Mouse (Mus musculus) common myeloid progenitor, adult 5-6 weeks (primary cell): ENCODE results near the gene Stxbp2. TPM values are rescaled to one million over a fixed set of nuclear protein-coding genes. Genes with fewer than 3 reads are reported as not detected.
"Not testable (repeated sequence)": the region's sequence is repeated elsewhere in the genome, so short reads cannot be mapped to it uniquely, and the experiment has no call there.

Experiments used
- ATAC-seq: replicated peaks from 2 replicates; pipeline ENCODE4 v1.8.0; 2016; ENCODE audit warnings: low read depth, mild to moderate bottlenecking, moderate TSS enrichment, inconsistent platforms; ENCODE audit not compliant: poor library complexity, severe bottlenecking
- total RNA-seq: library from RNA; stranded (forward); fragments of 200-1000, 187-1606 nt; gene quantifications from 2 replicates; pipeline ENCODE4 v1.2.3, GENCODE M21; 2017

Stxbp2 gene
- total RNA-seq = 92.9 and 112 TPM in 2 replicates

DNA sequence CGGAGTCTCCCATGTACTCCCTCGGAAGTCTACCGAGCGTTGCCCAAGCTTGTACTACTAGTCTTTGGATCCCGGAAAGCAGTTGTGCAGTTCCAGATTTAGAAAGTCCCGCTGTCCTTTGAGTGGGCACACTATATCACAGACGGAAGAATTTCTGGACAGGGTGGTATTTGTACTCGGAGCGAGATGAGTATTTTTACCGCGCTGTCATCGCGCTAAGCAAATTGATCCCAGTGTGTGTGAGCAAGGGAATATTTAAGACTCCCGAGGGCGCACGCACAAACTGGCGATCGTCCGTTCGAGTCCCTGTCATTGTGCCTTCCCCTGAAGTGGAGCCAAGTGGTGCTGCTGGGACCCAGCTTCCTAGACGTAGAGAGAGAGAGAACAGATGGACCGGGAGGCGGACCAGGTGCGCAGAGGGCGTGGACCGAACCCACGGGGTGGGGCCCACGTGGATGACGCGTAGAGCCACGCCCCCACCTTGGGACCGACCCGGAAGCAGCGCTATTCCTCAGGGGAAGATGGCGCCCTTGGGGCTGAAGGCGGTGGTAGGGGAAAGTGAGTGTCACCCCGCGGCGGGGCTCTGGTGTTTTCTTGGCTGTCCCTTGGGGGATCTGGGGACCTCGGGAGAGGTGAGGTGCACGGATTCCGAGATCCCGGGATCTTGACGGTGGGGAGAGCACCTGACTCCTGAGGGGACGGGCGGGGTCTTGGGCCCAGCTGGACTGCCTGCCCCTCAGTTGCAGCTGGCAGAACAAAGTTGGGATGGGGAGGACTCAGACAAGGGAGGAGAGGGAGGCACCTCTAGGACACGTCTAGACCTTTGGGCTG is at the start of gene Stxbp2:
Gene Stxbp2 (plus strand): TSS at position 309 of the 831 bp plus-strand sequence.
- peak; percentile 92 for ATAC-seq

DNA sequence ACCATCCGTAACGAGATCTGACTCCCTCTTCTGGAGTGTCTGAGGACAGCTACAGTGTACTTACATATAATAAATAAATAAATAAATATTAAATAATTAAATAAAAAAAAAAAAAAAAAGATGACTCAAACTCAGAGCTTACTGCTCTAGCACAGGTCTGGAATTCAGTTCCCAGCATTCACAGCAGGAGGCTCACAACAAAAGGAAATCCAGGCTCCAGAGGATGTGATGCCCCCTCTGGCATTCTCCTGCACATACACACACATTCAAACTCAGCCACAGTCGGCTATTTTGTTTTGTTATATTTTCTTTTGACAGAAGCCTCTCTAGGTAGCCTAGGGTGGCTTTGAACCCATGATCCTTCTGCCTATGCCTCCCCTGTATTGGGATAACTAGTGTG is 48.8 kb upstream of the Stxbp2 start:
- ATAC-seq = not testable (repeated sequence)

- no peak for ATAC-seq
Measured at GRCm38 (mm10) chr8:3586452-3586851, 44.3 kb upstream of the Stxbp2 start.

GRCm38 (mm10) chr8:3586993-3587390 is 43.8 kb upstream of the Stxbp2 start, which contains the start of gene Camsap3:
Gene Camsap3, plus strand, starts transcription at chr8:3587293.
- no peak for ATAC-seq

- peak; percentile 57 for ATAC-seq
Measured at GRCm38 (mm10) chr8:3587391-3588257, 43.1 kb upstream of the Stxbp2 start.

DNA sequence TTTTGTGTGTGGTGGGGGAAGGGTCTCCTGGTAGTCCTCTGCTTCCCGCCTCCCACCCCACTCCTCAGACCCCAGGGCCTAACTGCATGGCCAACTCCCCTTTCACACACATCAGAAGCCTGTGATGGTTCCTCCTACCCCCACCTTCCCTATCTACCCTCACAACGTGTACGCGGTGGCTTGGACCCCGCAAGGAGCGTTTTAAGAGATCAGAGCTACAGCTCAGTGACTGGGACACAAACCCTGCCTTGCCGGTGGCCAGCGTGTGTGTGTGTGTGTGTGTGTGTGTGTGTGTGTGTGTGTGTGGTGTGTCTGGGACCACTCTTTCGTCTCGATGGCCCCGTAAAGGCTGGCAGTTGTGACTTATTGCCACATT is 42.5 kb upstream of the Stxbp2 start:
- peak; percentile 64 for ATAC-seq

GRCm38 (mm10) chr8:3593470-3593869 is 37.3 kb upstream of the Stxbp2 start:
- ATAC-seq = 0 out of 2 replicates have a peak, but pooled peaks have one; percentile 30

DNA sequence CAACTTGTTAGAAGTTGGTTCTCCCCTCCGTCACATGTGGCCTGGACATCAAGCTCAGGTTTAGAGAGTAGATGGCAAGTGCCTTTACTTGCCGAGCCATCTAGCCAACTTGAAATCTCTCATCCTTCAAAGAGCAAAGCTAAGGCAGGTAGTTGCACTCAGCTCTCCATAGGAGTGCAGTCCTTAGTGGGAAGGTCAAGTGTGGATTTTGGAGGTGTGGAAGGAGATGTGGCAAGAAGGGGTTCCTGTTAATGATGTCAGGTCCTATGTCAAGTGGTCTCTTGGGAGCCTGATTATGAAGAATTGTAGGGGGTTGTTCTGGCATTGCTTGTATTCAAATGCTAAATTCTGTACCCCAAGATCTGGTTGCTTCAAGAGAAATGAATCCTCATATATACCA is 36.3 kb upstream of the Stxbp2 start:
- ATAC-seq = no peak

- no peak for ATAC-seq
Measured at GRCm38 (mm10) chr8:3598054-3598453, 32.7 kb upstream of the Stxbp2 start.

DNA sequence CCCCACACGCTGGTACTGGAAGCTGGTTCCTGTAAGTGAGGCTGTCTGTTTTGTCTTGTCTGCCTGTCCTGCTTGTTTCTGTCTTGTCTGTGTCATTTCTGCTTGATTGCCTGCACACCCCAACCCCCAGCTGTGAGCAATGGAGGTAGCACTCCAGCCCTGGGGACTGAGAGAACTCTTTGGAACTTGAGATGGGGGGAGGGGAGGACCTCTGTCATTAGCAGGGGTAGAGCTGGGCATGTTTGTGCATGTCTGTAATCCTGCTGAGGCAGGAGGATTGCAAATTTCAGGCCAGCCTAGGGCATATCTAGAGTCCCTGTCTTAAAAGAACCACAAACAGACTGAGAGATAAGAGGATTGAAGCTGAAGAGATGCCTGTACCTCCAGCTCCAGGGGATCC is 31.5 kb upstream of the Stxbp2 start:
- ATAC-seq = no peak

DNA sequence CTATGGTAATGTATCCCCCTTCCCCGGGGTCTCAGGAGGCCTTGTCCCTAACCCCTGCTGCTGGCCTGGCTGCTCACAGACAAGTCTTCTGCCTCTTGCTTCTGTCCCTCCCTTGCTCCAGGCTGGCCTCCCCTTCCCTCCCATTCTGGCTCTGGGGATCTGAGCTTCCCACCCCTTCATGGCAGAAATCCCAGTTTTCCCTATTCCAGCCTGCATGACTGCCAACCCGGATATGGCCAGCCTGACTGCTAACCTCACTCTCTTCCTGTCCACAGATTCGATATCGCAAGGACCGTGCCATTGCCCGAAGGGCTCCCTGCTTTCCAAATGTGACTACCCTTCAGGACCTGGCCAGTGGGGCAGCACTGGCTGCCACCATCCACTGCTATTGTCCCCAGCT is 30.4 kb upstream of the Stxbp2 start:
- ATAC-seq = no peak

GRCm38 (mm10) chr8:3603439-3603838 is 27.3 kb upstream of the Stxbp2 start:
- no peak for ATAC-seq

DNA sequence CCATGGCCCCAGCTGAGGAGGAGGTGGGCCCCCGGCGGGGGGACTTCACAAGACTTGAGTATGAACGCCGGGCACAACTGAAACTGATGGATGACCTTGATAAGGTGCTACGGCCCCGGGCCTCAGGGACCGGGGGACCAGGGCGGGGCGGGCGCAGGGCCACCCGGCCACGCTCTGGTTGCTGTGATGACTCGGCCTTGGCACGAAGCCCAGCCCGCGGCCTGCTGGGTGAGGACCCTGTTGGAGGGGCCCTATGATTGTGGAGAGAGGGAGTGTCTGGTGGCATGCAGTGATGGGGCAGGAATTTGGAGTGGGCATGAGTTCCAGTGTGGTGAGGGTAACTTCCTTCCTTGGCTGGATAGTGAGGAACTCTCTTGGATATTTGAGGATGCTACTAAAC is 24.2 kb upstream of the Stxbp2 start:
- ATAC-seq = peak; percentile 43

GRCm38 (mm10) chr8:3607822-3608221 is 22.9 kb upstream of the Stxbp2 start:
- no peak for ATAC-seq

DNA sequence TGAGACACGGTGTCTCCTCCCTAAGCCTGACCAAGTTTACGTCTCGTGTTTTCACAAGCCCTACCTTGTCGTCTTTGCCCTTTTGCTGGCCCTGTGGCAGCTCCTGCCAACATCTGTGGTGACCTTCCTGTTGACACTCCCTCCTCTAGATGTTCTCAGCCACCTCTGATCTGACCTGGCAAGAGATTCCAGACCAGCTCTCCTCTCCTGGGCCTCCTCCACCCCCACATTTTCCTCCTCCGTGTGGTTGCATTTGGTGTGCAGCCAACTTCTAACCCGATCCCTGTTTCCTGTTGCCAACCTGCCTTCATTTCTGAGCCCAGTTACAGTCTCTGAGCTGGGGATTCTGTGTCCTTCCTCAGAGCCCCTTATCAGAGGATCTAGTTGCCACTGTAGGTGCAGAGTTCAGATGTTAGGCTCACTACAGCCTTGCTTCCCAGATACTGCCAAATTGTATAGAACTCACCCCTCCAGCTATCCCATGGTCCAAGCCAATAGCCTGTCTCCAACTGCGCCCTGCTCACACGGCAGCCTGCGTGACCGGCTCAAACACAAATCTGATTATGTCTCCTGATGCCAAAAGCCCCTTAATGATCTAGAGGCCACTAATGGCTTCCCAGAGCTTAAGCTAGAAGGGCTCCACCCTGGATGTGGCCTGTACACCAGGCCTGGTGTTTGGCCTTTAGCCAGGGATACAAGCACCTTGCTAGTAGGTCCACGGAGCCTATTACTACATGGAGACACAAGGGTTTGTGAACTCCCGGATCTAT is 21.5 kb upstream of the Stxbp2 start:
- peak; percentile 16 for ATAC-seq

DNA sequence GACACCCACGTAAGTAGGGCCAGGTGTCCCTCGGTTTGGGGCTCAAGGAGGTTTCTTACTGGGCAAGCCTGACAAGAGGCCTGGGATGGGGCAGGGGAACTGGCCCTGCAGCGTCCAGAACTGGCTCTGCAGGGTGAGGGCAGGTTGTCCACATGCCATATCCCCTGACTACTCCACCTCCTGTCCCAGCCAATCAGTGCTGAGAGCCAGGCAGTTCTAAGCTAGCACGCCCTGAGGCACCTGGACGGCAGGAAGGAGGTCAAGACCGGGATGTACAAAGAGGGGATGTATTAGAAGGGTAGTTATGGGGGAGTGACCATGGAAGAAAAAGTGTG is 21.0 kb upstream of the Stxbp2 start:
- no peak for ATAC-seq

- peak; percentile 98 for ATAC-seq
Measured at GRCm38 (mm10) chr8:3621199-3621970, 9.4 kb upstream of the Stxbp2 start, which contains the start of the genes Xab2 and Pet100. Gene Xab2, minus strand, starts transcription at chr8:3621316. Gene Pet100, plus strand, starts transcription at chr8:3621548.

GRCm38 (mm10) chr8:3622119-3622518 is 8.6 kb upstream of the Stxbp2 start:
- no peak for ATAC-seq

GRCm38 (mm10) chr8:3625445-3625844 is 5.3 kb upstream of the Stxbp2 start, which contains the start of gene Pcp2:
Gene Pcp2, minus strand, starts transcription at chr8:3625545.
- no peak for ATAC-seq
